Mouse (Mus musculus) large intestine, adult 2 months (tissue): ENCODE data around the gene Pde3a. TPM values are rescaled to one million over a fixed set of nuclear protein-coding genes. Genes with fewer than 3 reads are reported as not detected.
A peak's percentile ranks its signal among the peaks of the same experiment; 100 is the strongest.

Source experiments
- DNase-seq: peaks from one replicate; pipeline ENCODE4 v3.0.0-alpha.2; 2012; ENCODE audit warnings: low read depth, low spot score
- WGBS: fragments of 180-500 bp; shearing (Covaris S2); methylation state at CpG from one replicate; pipeline ENCODE4 v1.1.7; 2018; 5-methylcytosine and 5-hydroxymethylcytosine counted together
- polyA plus RNA-seq: library from polyadenylated mRNA; depleted of rRNA; stranded (reverse); fragments of >200 nt; gene quantifications from 2 replicates; pipeline ENCODE4 v1.2.3, GENCODE M21; 2012

Gene Pde3a
- polyA plus RNA-seq, 1 experiment = 2.7 TPM

DNA sequence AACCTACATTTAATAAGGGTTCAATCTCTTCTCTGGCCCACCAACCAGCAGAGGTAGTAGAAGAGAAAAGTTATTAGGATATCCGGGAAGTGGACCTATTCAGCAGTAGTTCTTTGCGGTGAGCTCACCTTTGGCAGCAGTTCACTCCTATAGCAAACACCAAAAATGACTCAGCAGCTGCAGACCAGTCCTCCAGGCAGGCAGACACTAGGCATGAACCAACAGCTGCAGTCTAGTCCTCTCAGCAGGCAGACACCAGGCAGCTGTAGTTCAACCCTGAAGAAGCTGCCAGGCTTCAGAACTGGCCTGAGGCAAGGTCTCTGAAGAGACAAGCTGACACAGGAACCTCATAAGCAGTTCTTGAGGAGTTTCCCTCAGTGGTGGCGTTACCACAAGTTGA lies 207.5 kb downstream of the Pde3a start:
- WGBS = 45% methylated on average over 3 of the region's 3 CpGs

DNA sequence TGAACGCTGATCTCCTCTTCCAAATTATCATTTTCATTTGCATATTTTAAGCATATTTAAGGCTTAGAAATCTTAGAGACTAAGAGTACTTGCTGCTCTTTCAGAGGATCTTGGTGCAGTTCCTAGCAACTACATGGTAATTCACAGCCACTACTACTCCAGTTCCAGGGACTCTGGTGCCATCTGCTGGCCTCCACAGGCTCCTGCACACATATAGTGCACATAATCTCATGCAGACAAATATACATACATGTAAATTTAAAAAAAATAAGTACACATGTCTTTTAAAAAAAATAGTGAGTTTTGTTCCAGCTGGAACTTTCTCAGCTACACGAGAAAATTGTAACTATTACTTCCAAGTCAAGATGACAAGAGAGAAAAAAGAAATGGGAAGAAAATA lies 221.2 kb downstream of the Pde3a start:
- no peak for DNase-seq
- WGBS = 87% methylated on average over 2 of the region's 2 CpGs

More for the DNA sequence above, 207.5 kb downstream of the Pde3a start:
- no peak for DNase-seq

DNA sequence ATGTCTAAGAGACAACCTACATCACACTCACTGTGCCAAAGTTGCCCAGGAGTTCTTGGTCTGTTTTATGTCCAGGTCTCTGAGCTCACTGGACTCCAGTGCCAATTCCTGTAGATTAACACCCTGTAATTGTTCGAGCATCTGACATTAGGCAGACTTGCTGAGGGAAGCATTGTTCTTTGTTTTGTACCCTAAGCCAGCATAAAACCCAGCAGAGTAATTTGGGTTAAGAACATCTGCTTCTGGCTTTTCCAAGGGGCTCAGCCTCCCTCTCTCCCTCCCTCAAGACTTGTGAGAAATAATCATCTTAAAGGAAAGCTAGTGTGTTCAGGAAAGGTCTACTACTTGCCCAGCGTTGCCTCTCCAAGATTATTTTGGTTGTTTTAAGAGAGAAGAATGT lies 225.2 kb downstream of the Pde3a start:
- WGBS = 39% methylated on average over 2 of the region's 2 CpGs
- DNase-seq = no peak

DNA sequence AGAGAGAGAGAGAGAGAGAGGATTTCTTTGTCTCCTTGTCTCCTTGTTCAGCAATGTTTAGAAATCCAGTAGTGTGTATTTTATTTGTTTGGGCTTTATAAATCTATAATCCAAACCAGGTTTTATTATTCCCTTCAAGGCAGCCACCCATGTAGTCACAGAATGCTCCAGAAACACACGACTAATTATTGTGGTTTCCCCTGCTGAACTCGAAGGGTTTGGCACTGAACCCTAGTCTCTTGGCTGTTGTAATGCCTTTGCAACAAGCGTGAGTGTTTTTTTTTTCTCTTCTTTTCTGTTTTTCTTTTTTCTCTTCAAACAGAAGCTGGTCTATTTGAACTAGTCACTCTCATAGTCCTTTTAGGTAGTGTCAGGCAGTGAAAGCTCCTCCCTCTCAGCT lies 225.6 kb downstream of the Pde3a start:
- DNase-seq = no peak
- 15% methylated on average over 3 of the region's 3 CpGs for WGBS

GRCm38 (mm10) chr6:141485302-141486021 lies 236.4 kb downstream of the Pde3a start:
- no peak for DNase-seq
- 67% methylated on average over 10 of the region's 10 CpGs for WGBS

GRCm38 (mm10) chr6:141487266-141487665 lies 238.2 kb downstream of the Pde3a start:
- no peak for DNase-seq
- WGBS = 76% methylated on average over 7 of the region's 7 CpGs

DNA sequence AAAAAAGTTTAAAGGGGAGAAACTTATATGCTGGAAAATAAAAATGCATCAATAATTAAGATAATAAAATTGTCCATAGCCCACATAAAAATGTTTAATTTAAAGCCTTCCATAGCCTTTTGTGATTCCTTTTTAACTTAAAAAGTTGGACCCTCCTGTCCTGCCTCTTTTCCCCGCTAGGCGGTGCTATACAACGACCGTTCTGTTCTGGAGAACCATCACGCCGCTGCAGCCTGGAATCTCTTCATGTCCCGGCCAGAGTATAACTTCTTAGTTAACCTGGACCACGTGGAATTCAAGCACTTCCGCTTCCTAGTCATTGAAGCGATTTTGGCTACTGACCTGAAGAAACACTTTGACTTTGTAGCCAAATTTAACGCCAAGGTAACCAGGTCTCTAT lies 239.6 kb downstream of the Pde3a start:
- WGBS = 31% methylated on average over 11 of the region's 11 CpGs
- DNase-seq = no peak

DNA sequence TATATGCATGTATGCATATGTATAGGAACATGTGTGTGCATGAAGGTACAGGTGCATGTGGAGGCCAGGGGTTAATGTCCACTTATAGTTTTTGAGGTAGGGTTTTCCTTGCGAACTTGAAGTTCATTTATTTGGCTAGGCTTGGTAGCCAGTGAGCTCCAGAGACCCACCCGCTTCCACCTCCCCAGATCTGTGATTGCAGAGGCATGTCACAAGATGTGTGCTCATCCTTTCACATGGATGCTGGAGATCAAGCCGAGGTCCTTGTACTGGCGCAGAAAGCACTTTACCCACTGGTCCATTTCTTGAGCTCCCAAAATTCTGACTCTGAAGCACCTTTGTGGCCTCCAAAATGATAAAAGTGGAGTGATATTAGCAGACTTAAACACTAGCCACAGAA lies 245.8 kb downstream of the Pde3a start:
- WGBS = 93% methylated on average over 4 of the region's 4 CpGs

GRCm38 (mm10) chr6:141495634-141496418 lies 246.8 kb downstream of the Pde3a start:
- no peak for DNase-seq
- whole genome bisulfite sequencing = 44% methylated on average over 13 of the region's 13 CpGs

More for the DNA sequence above, 245.8 kb downstream of the Pde3a start:
- no peak for DNase-seq

DNA sequence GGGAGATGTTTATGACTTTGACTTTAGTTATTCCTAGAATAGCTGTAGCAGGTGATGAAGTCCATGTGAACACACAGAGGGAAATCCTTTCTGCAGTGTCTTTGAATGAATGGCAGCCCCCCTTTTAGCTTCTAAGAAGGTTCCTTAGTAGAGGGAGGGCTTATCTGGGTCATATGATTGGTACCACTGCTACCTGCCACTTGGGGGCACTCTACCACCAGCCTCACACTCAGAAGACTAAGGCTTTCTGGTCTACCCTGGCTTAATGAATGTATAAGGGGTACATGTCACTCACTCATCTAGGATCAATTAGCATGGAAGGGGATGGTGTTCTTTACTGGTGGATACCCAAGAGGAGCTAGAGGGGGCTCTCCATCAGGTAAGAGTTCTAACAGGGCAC lies 250.4 kb downstream of the Pde3a start:
- peak; percentile 6 for DNase-seq

DNA sequence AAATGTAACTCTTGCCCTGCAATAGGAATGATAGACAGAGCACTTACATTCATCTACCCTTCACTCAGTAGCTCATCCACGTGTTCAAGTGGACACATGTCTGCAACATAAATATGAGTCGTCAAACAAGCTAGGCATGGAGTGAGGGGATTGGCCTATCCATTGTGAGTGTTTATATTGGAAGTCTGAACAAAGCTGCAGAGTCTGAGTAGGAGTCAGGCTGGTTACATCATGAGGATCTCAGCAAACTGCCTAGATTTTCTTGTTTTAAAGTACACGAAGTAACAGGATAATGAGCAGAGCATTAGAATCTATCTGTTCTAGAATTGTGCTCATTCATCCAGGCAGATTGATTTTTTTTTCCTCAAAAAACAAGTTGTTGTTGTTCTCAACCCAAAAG lies 252.1 kb downstream of the Pde3a start:
- 61% methylated on average over 3 of the region's 3 CpGs for WGBS
- no peak for DNase-seq

- WGBS = 62% methylated on average over 2 of the region's 2 CpGs
- no peak for DNase-seq
Measured at GRCm38 (mm10) chr6:141522541-141522940, 273.5 kb downstream of the Pde3a start.

DNA sequence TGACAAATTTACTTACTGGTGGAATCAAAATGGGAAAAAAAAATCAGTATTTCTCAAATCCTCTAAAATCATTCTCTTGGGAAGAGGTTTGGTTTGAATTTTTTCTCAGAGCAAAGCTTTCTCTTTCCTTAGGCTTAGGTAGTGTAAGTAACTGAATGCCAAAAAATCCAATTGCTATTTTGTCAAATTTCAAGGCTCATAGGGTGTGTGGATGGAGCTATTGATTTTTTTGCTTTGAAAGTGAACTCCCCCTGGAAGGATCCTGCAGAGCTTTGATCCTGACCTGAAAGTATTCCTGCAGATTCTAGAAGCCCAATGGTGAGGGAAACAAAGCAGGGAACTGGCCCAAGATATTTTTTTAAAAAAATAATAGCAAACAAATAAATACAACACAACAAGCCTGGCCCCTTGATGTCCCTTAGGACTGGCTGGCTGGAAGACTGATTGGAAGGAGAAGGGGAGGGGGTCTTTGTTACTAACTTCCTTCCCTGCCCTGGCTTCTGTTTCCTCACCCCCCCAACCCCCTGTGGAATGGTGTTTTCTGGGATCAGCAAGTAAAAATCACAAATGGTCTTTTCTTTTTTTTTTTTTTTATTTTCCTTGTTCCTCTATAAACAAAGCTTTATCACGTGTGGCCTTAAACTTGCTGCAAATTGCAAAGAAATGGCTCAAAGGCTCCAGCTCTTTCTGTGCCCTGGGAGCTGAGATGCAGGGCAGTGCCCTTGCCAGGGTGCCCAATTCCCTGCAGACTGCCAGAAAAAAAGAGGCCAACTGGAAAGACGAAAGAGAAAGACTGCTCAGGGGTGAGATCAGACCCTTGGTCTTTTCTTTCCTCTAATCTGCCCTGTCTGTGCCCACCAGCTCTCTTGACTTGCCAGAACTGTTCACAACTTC lies 274.9 kb downstream of the Pde3a start, which contains the start of gene Slco1c1:
TSS of gene Slco1c1 (plus strand) at position 622 of the 894 bp plus-strand sequence.
- WGBS = 39% methylated on average over 2 of the region's 2 CpGs
- DNase-seq = no peak

GRCm38 (mm10) chr6:141525787-141526186 lies 276.7 kb downstream of the Pde3a start:
- DNase-seq = no peak
- 98% methylated on average over 1 of the region's 1 CpGs for WGBS

DNA sequence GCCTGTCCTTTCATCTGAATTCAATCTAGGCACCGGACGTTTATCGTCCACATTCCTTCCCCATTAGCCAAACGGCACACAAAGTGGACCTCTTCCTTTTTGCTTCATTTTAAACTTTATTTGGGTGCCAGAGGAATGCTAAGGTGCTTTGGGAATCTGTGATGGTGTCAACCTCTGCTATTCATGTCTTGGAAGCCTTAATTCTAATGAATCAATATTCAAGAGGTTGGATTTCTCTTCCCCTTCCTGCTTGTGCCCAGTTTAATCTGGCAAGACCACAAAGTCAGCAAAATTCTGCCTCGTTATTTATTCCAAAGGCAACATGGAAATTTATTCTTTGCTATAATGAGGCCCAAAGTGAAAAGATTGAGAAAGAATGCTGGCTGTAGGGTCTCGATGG lies 281.8 kb downstream of the Pde3a start:
- WGBS = 76% methylated on average over 6 of the region's 6 CpGs
- no peak for DNase-seq

DNA sequence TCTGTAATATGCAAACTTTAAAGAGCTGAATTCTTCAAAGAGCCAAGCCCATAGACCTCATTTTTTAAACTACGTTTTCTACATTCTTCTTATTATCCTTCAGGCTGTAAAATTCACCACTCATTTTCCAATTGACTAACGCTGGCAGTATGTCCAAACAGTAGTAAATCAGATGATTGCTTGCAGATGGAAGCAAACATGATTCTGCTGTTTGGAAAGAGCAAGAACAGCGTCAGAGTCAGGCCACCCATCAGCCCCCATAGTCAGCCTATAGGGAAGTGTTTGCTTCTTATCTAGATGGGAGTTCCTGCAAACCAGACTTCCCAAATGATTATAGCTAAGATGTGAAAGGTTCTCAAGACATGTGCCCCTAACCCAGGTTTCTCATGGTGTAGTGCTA lies 288.2 kb downstream of the Pde3a start:
- 9% methylated on average over 3 of the region's 3 CpGs for WGBS
- peak; percentile 1 for DNase-seq

GRCm38 (mm10) chr6:141541136-141541535 lies 292.1 kb downstream of the Pde3a start:
- DNase-seq = no peak
- WGBS = 90% methylated on average over 1 of the region's 1 CpGs

GRCm38 (mm10) chr6:141543344-141543743 lies 294.3 kb downstream of the Pde3a start:
- WGBS = 79% methylated on average over 7 of the region's 7 CpGs
- DNase-seq = no peak
